Mouse (Mus musculus) kidney, embryonic 16.5 days (tissue): ENCODE results near the gene Dnaja2. TPM values are rescaled to one million over a fixed set of nuclear protein-coding genes. Genes with fewer than 3 reads are reported as not detected.

ENCODE experiments used
- ATAC-seq: fragments of 200-750 bp; cut with Nextera tagmentation; 2 replicates; pipeline ENCODE4 v1.8.0; 2017; ENCODE audit warnings: moderate TSS enrichment; ENCODE audit not compliant: low FRiP score, low TSS enrichment
- H3K27ac ChIP-seq: fragments of 300-500 bp; sonication (generic); 2 replicates; pipeline ENCODE4 v1.5.1; 2014; ENCODE audit warnings: low read length
- H3K27me3 ChIP-seq: fragments of 300-500 bp; sonication (generic); 2 replicates; pipeline ENCODE4 v1.6.1; 2014; ENCODE audit warnings: low read length, control low read depth, mixed read lengths; ENCODE audit not compliant: insufficient read depth
- H3K36me3 ChIP-seq: fragments of 300-500 bp; sonication (generic); 2 replicates; pipeline ENCODE4 v1.6.1; 2014; ENCODE audit warnings: low read length, control low read depth, mixed read lengths; ENCODE audit not compliant: insufficient read depth
- H3K4me1 ChIP-seq: fragments of 300-500 bp; sonication (generic); 2 replicates; pipeline ENCODE4 v1.6.1; 2014; ENCODE audit warnings: low read length, control low read depth, mixed read lengths; ENCODE audit not compliant: insufficient read depth
- H3K4me2 ChIP-seq: fragments of 300-500 bp; sonication (generic); replicated peaks from 2 replicates; pipeline ENCODE4 v1.6.1; 2014; ENCODE audit warnings: low read depth, low read length
- H3K4me3 ChIP-seq: fragments of 300-500 bp; sonication (generic); 2 replicates; pipeline ENCODE4 v1.5.1; 2014; ENCODE audit warnings: mild to moderate bottlenecking, low read length
- H3K9ac ChIP-seq: fragments of 300-500 bp; sonication (generic); replicated peaks from 2 replicates; pipeline ENCODE4 v1.6.1; 2014; ENCODE audit warnings: low read length
- H3K9me3 ChIP-seq: fragments of 300-500 bp; sonication (generic); 2 replicates; pipeline ENCODE4 v1.6.1; 2016; ENCODE audit warnings: low read length, control low read depth
- WGBS: fragments of 180-500 bp; shearing (Covaris S2); extraction: QIAGEN DNeasy Blood & Tissue Kit; methylation state at CpG from one replicate; pipeline ENCODE4 v1.1.7; 2014; 5-methylcytosine and 5-hydroxymethylcytosine counted together
- polyA plus RNA-seq: library from polyadenylated mRNA; unstranded; fragments of >200 nt; fragmentation: Nextera tagmentation; extraction: Ambion mirVana; gene quantifications from 2 replicates; pipeline ENCODE4 v1.2.1, GENCODE M21; 2015

Dnaja2 gene
- polyA plus RNA-seq, 1 experiment from 2014 or later = 181 TPM

DNA sequence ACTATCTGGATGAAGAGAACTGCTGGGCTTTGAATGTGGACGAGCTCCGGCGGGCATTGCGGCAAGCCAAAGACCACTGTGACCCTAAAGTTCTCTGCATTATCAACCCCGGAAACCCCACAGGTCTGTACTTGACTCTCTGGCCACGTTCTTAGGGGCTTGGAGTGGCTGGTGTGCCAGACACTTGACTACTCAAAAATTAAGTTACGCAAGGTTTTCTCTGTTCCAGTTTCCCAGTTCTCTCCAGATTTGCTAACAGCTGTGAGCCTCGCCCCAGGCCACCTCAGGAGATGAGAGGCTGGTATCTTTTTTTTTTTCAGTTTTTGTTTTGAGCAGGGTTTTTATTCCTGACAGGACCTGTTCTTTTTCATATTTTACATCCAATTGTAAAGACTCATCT, 42.9 kb downstream of the Dnaja2 start:
- no peak for ATAC-seq
- Histone ChIP-seq H3K9me3 (no peaks in the 10 kb centered on the region), H3K4me1 (no peaks in the 10 kb centered on the region), H3K4me3 (no peak overlapping the region), H3K27me3 (no peaks in the 10 kb centered on the region), H3K27ac (no peak overlapping the region), H3K36me3 (peaks cover 28% of the 10 kb centered on the region), H3K9ac (no peak overlapping the region), H3K4me2 (no peak overlapping the region)
- 94% methylated on average over 8 of the region's 8 CpGs for WGBS

DNA sequence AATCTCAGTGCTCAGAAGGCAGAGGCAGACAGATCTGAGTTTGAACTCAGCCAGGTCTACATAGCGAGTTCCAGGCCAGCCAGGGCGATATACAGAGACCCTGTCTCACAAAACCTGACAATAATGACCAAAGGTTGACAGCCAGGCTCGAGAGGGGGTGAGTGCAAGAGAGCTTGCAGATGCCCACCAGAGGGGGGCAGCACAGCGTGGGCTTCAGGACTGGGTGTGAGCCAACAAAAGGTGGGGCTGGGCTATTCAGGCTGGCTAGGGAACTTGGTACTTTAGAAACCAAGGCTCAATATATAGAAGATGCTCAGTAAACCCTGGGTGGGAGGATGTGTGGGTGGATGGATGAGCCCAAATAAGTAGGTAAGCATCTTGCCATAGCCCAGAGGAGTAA, 46.5 kb downstream of the Dnaja2 start:
- no peak overlapping the region for H3K9ac ChIP-seq
- no peak for ATAC-seq
- 86% methylated on average over 4 of the region's 4 CpGs for WGBS
- peaks cover 21% of the 10 kb centered on the region for H3K36me3 ChIP-seq
- H3K27me3 ChIP-seq = no peaks in the 10 kb centered on the region
- H3K9me3 ChIP-seq = no peaks in the 10 kb centered on the region
- no peaks in the 10 kb centered on the region for H3K4me1 ChIP-seq
- no peak overlapping the region for H3K4me3 ChIP-seq
- H3K4me2 ChIP-seq = no peak overlapping the region
- H3K27ac ChIP-seq = no peak overlapping the region

- Histone ChIP-seq H3K36me3 (peaks cover 16% of the 10 kb centered on the region), H3K4me3 (no peak overlapping the region), H3K27ac (no peak overlapping the region), H3K9me3 (no peaks in the 10 kb centered on the region), H3K27me3 (no peaks in the 10 kb centered on the region), H3K9ac (no peak overlapping the region), H3K4me1 (no peaks in the 10 kb centered on the region), H3K4me2 (no peak overlapping the region)
- 70% methylated on average over 4 of the region's 4 CpGs for WGBS
- ATAC-seq = no peak
These were observed 48.5 kb downstream of the Dnaja2 start for GRCm38 (mm10) chr8:85506620-85507019.

GRCm38 (mm10) chr8:85504704-85505103, 50.4 kb downstream of the Dnaja2 start:
- 95% methylated on average over 6 of the region's 6 CpGs for WGBS
- Histone ChIP-seq H3K9ac (no peak overlapping the region), H3K36me3 (peaks cover 5% of the 10 kb centered on the region), H3K4me3 (no peak overlapping the region), H3K27me3 (no peaks in the 10 kb centered on the region), H3K4me2 (no peak overlapping the region), H3K4me1 (no peaks in the 10 kb centered on the region), H3K27ac (no peak overlapping the region), H3K9me3 (no peaks in the 10 kb centered on the region)
- ATAC-seq = no peak

- Histone ChIP-seq H3K4me3 (no peak overlapping the region), H3K36me3 (no peaks in the 10 kb centered on the region), H3K27ac (no peak overlapping the region), H3K4me1 (peaks cover 4% of the 10 kb centered on the region; the same call in 1 of the 2 replicates), H3K4me2 (no peak overlapping the region), H3K9me3 (no peaks in the 10 kb centered on the region), H3K27me3 (no peaks in the 10 kb centered on the region), H3K9ac (no peak overlapping the region)
- 55% methylated on average over 3 of the region's 3 CpGs for WGBS
- ATAC-seq = no peak
These were observed 52.1 kb downstream of the Dnaja2 start for GRCm38 (mm10) chr8:85503065-85503464.

DNA sequence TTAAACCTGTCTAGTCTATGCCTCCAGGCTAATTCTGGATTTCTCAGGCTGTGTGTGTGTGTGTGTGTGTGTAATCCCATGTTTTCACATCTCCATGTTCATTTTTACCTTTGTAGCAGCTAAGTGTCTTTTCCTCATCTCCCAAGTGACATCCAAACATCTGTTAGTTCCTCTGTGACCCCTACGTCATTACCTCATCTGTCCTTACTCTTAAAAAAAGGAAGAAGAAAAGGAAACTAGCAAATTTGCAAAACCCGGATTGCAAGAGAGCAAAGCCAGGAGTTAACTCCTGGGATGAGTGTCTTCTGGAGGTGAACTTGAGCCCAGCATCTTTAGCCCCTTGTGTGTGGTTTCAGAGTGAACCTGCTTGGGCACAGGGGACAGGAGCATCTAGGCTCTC, 52.8 kb downstream of the Dnaja2 start:
- no peaks in the 10 kb centered on the region for H3K9me3 ChIP-seq
- no peak overlapping the region for H3K4me3 ChIP-seq
- H3K9ac ChIP-seq = no peak overlapping the region
- ATAC-seq = no peak
- H3K27me3 ChIP-seq = no peaks in the 10 kb centered on the region
- H3K27ac ChIP-seq = no peak overlapping the region
- H3K4me1 ChIP-seq = peaks cover 4% of the 10 kb centered on the region; the same call in 1 of the 2 replicates
- no peaks in the 10 kb centered on the region for H3K36me3 ChIP-seq
- no peak overlapping the region for H3K4me2 ChIP-seq
- 65% methylated on average over 2 of the region's 2 CpGs for WGBS

DNA sequence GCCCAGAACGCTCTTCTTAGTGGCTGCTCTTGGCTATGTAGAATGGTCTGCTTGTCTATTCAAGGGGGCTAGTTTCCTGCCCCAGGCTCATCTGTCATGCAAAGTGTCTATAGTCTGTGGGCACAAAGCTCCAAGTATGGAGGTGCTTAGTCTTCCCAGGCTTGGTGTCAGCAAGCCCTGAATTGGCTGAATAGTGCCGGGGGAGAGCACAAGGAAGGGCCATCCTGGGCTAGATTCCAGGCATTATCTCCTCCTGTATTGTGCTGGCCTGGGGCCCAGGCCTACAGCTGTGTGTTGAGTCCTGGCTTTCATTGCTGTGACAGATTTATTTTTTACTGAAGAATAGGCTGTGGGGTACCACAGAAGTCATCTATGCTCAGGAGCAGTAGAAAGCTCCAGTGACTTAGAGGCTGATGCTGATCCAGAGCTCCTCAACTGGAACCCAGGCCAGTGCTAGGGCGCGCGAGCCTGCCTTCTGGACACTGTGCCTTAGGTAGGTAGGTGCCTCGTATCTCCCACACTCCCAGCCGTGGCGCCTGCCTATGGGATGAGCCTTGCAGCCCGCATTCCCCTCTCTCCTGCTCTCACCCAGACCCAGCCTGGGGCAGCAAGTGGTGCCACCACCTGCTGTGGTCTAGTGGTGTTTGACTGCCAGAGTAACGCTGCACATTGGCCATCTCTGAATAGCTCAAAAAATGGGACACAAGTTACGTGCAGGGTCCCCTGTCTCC, 54.0 kb downstream of the Dnaja2 start:
- Histone ChIP-seq H3K4me1 (peaks cover 4% of the 10 kb centered on the region; the same call in 1 of the 2 replicates), H3K36me3 (no peaks in the 10 kb centered on the region), H3K27me3 (no peaks in the 10 kb centered on the region), H3K27ac (no peak overlapping the region), H3K4me3 (no peak overlapping the region), H3K4me2 (no peak overlapping the region), H3K9me3 (no peaks in the 10 kb centered on the region), H3K9ac (no peak overlapping the region)
- 78% methylated on average over 11 of the region's 11 CpGs for WGBS
- ATAC-seq = peak; percentile 51; the same call in 1 of the 2 replicates

GRCm38 (mm10) chr8:85500460-85500859, 54.7 kb downstream of the Dnaja2 start:
- Histone ChIP-seq H3K4me3 (no peak overlapping the region), H3K36me3 (no peaks in the 10 kb centered on the region), H3K4me1 (peaks cover 4% of the 10 kb centered on the region; the same call in 1 of the 2 replicates), H3K9ac (no peak overlapping the region), H3K27me3 (no peaks in the 10 kb centered on the region), H3K4me2 (no peak overlapping the region), H3K9me3 (no peaks in the 10 kb centered on the region), H3K27ac (no peak overlapping the region)
- 74% methylated on average over 10 of the region's 10 CpGs for WGBS
- ATAC-seq = no peak

DNA sequence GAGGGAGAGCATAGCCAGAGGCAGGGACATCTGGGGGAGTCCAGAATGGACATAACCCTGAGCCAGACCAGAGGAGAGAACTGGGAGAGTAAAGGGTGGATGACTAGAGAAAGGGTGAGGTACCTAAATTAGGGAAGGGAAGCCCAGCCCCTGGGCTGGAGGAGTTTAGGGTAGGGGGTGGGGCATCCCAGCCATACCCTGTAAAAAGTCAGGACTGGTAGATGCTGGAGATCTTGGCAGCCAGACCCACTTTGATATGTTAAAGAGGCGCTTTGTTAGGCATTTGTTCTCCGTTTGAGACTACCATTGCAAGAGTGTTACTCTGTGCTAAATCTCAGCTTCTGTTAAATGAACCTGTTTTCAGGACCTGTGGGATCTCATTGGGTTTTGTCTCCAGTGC, 56.6 kb downstream of the Dnaja2 start:
- Histone ChIP-seq H3K9ac (no peak overlapping the region), H3K4me2 (no peak overlapping the region), H3K4me3 (no peak overlapping the region), H3K36me3 (no peaks in the 10 kb centered on the region), H3K9me3 (no peaks in the 10 kb centered on the region), H3K4me1 (peaks cover 4% of the 10 kb centered on the region; the same call in 1 of the 2 replicates), H3K27me3 (no peaks in the 10 kb centered on the region), H3K27ac (no peak overlapping the region)
- 51% methylated on average over 2 of the region's 2 CpGs for WGBS
- ATAC-seq = no peak

DNA sequence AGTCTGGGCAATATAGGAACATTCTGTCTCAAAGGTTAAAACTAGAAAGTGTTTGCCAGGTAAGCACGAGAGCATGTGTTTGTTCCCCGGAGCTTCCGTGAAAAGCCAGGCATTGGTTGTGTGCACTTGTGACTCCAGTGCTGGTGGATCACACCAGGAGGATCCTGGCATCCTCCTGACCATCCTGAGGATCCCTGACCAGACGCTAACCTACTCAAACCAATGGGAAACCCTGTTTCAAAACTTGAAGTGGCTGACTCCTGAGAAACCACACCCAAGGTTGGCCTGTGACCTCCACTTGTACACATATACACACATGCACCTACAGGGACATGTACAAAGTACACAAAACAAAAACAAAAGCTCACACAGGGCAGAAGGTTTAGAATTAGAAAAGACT, 58.4 kb downstream of the Dnaja2 start:
- H3K9ac ChIP-seq = no peak overlapping the region
- no peak overlapping the region for H3K4me2 ChIP-seq
- no peaks in the 10 kb centered on the region for H3K9me3 ChIP-seq
- H3K27me3 ChIP-seq = no peaks in the 10 kb centered on the region
- peaks cover 4% of the 10 kb centered on the region; the same call in 1 of the 2 replicates for H3K4me1 ChIP-seq
- no peak overlapping the region for H3K4me3 ChIP-seq
- no peaks in the 10 kb centered on the region for H3K36me3 ChIP-seq
- WGBS = 87% methylated on average over 4 of the region's 4 CpGs
- H3K27ac ChIP-seq = no peak overlapping the region
- ATAC-seq = no peak
